Mouse (Mus musculus) gastrocnemius, adult 18-20 months (tissue): Measurements from ENCODE around the gene Pi4kb. TPM values are rescaled to one million over a fixed set of nuclear protein-coding genes. Genes with fewer than 3 reads are reported as not detected.
"Not testable (repeated sequence)": the region's sequence is repeated elsewhere in the genome, so short reads cannot be mapped to it uniquely, and the experiment has no call there.

Experiments
- DNase-seq: peaks from one replicate; pipeline ENCODE4 v3.0.0; 2021; ENCODE audit warnings: low spot score
- total RNA-seq, 2 experiments: library from RNA; stranded (reverse); gene quantifications; 2 replicates each; pipeline ENCODE4 v1.2.3; 2021

Pi4kb gene
- total RNA-seq, 2 experiments from 2014 or later = 16.8 to 19.0 TPM

DNA sequence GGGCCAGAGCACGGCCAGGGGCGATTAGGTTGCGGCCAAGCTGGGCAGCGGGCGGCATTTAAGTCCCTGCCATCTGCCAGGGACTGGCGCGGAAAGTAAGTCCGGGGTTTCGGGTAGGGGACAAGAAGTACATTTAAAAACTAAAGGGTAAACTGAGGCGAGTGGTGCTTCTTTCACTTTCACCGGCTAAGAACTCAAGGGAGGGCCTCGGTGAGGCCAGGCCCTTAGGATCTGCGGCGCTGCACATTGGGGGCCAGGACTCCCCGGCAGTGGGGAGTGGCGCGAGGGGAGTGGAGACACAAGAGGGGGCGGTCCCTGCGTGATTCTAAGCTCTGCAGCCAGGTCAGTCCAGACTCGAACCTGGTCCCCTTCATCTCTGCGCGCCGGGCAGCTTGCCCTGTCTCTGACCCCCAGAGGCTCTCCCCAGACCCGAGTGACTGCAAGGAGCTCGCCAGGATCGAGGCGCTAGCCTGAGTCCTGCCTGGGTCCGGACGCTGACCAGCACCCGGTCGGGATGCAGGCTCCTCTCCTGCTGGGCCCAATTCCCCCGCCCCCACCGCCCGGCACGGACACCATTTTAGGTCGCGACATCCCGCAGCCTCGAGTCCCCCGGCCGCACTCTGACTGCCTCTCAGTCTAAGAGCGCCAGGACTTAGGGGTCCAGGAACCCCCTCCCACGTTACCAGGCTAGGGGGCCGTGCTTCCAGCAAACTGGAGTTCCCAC lies 40.1 kb downstream of the Pi4kb start:
- peak; percentile 54 for DNase-seq

DNA sequence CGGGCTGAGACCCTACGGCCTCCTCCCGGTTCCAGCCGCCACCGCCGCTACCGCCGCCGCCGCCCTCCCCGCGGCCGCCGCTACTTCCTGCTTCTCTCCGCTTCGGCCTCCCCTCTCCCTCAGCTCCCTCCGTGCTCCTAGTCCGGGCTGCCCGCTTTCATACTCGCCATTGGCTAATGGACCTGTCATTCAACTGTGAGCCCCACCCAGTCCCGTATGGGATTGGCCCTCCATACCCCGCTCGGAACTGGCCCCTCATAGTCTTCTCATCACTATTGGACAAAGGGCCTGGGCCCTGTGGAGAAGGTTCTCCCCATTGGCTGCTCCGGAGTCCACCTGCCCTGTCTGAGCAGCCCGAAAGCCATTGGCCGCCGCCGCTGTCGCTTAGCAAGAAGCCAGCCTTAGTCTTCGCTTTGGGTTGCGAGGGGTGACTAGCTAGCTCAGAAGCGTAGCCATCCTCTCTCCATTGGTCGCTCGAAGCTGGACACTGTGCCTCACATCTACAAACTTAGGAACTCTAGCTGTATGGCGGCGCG lies 40.9 kb downstream of the Pi4kb start, which contains the start of gene Zfp687:
Gene Zfp687 (minus strand): TSS at position 112 of the 536 bp plus-strand sequence.
- DNase-seq = peak; percentile 100

DNA sequence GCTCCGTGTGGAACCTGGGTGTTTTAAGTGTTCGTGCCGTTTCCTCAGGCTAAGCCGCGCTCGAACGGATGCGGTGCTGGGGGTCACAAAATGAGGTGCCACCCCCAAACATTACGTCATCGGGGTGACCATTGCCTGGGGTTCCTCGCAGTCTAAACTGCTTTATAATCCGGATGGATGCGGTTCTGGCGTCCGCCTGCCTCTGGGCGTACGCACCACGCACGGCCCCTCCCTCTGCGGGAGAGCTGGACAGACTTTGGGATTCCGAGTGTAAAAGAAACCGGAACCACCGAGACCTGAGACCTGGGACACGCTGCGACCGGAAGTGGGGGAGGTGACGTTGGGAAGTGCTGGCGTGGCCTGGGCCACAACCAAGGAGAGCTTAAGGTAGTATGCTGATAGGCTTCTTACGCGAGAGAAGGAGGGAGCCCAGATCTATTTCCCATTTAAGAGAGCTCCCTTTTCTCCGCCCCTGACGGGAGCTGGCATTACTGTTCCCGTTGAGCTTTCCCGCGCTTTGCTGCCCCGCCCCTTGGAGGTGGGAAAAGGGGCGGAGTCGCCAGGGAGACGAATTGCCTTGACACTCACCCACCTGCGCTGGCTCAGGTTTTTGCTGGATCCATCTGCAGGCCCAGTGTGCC lies 41.5 kb downstream of the Pi4kb start:
- DNase-seq = peak; percentile 94

DNA sequence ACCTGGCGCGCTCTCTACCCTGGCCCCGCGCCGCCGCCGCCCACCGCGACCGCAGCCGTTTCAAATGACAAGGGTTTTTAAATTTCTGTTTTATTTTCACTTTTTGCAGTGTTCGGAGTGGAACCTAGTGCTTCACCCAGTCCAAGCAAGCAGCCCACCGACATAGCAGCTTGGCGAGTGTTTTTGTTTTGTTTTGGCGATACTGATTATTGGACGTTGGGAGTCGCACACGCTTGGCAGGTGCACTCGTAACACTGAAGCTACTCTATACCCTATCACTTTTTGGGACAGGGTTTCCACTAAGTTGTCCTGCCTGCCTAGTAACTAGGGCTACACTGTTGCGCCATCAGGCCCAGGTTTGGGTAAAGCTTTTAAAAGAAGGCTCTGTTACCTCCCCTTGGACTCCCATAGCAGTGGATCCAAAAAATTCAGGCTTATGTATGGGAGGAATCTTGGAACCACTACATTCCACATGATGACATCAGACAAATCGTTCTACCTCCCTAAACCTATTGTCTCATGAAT lies 42.1 kb downstream of the Pi4kb start:
- DNase-seq = no peak

DNA sequence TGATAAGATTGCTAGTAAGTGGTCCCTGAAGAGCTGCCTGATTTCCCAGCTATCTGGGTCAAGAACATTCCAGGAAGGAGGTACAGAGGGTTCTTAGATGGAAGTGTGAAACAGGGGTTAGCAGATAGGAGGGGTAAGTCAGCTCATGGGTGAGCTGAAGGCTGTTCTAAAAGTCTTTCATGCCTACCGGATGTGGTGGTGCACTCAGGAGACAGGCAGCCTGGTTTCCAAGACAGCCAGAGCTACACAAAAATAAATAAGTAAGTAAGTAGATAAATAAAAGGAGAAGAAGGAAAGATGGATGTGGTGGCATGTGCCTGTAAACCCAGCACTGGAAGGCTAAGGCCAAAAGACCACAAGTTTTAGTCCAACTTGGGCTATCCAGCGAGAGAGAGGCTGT lies 44.2 kb downstream of the Pi4kb start:
- no peak for DNase-seq

DNA sequence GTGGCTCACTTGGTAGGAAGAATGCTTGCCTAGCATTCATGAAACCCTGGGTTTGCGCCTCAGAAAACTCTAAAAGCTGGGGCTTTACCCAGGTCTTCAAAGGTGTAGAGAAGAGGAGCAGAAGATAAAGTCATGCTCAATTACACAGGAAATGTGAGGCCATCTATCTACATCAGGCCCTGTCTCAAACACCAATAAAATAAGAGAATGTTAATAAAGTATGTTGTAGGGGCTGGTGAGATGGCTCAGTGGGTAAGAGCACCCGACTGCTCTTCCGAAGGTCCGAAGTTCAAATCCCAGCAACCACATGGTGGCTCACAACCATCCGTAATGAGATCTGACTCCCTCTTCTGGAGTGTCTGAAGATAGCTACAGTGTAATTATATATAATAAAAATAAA lies 46.4 kb downstream of the Pi4kb start:
- DNase-seq = not testable (repeated sequence)

DNA sequence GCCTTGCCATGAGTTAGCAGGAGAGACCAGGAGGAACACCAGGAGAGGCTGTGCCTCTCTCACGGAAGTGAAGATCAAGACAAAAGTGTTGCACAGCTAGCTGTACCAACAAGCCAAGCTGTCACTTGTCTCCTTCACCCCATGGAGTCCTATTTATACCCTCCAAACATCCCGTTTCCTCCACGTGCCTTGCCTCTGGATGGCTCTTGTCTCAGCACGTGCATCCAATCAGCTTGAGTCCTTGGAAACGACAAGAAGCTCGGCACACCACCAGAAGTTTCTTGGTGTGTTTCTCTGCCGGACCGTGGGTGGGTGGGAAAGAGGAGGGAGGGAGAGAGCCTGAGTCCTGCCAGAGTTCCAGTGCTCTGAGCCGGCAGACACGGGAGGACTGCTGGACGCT lies 50.0 kb downstream of the Pi4kb start:
- peak; percentile 39 for DNase-seq

DNA sequence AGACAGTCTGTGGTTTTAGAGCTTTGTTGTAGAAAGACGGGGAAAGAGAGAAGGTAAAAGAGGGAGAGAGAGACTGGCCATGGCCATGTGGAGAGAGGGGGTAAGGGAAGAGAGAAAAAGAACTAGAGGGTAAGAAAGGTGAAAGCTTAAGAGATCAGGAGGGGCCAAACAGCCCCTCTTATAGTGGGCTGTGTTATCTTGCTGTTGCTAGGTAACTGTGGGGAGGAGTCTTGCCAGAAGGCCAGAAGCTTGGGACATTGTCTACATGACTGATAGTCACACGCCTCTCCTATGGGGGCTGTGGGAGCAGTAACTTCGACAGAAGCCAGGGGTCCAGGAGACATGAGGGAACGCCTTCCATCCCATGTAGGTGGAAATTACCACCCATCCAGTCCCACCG lies 50.7 kb downstream of the Pi4kb start:
- no peak for DNase-seq

DNA sequence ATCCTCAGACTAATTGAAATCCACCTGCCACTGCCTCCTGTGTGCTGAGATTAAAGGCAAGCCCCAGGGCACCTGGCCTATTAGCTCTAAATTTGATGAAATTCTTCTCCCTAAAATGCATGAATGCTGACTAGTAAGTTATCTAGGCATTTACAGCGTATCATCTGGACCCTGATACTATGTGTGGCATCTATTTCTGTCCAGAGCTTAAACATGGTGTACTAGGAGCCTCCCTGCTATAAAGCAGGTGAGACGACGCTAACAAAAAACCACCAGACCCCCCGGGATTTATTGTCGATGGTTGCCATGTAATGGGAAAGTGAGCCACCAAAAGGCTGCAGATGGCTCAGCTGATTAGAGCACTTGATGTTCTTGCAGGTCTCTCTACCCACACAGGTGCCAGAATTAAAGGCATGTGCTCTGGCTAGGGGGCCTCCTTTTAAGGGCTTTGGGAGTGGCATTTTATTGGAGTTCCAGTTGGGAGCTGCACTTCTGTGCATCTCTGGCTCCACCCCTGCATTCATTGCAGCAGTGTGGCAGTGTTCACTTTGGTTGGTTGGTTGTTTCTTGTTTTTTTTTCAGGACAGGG lies 52.6 kb downstream of the Pi4kb start:
- no peak for DNase-seq

DNA sequence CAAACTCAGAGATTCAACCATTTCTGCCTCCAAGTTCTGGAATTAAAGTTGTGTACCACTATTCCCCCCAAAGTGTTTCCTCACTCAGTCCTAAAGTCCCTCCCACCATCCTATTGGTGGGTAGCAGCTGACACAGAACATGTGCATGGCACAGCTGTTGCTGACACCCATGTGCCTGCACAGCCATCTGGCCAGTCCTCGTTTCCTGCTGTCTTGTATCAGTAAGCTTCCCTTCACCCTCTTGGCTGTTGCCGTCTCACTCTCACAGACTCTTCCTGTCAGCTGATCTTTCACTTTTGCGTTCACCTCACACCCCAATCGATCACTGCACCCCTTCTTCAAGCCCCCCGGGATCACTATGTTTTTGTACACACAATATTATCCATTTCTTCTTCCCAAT lies 53.2 kb downstream of the Pi4kb start:
- DNase-seq = no peak

DNA sequence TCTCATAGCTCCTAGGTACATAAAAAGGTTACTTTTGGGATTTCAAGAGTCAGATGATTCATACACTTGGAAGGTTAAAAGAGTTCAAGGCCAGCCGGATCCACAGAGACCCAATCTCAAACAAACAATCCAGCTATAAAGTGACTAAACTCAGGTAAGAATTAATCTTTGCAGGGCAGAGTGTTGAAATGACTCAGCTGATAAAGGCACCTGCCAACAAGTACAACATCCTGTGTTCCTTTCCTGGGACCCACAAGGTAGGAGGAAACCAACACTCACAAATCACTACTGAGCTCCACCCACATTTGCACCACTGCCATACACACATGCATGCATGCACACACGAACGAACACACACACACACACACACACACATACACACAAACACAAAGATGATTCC lies 54.1 kb downstream of the Pi4kb start:
- DNase-seq = no peak

DNA sequence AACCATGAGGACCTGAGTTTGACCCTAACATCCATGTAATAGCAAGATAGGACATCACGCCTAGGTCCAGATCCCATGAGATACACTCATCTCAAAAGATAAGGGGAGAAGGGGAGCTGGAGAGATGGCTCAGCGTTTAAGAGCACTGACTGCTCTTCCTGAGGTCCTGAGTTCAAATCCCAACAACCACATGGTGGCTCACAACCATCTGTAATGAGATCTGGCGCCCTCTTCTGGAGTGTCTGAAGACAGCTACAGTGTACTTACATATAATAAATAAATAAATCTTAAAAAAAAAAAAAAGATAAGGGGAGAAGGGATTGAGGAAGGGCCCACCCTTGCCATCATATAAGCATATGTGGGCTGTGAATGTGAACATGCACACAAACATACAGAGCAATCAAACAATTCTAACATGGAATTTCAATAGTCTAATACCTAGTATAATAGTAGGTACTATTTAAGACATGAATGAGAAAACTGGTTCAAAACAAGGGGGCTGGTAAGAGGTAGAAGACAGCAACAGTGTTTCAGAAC lies 54.8 kb downstream of the Pi4kb start:
- not testable (repeated sequence) for DNase-seq

DNA sequence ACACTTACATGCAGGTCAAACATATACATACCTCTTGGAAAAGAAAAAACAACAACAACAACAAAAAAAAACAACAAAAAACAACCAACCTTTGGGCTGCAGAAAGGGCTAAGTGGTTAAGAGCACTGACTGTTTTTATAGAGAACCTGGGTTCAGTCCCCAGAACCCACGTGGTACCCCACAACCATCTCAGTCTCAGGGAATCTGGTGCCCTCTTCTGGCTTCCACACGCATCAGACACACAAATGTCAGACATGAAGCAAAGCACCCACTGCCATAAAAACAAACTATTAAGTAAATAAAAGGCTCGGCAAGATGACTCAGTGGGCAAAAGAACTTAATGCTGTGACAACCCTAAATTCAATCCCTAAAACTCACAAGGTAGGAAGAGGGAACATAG lies 55.4 kb downstream of the Pi4kb start:
- no peak for DNase-seq

DNA sequence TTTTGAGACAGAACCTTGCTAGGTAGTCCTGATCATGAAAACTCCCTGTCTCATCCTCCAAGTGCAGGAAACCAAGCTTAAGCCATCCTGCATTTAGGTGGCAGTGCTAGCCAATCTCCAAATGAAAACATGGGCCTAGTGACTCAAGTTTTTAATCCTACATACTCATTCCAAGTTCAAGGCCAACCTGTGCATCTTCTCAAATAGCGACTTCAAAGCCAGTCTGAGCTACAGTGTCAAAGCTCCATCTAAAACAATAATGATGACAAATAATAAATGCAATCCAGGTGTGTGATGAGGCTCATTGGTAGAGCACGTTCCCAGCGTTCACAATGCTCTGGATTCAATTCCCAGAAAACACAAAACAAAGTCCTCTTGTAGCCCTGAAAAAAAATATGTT lies 67.1 kb downstream of the Pi4kb start:
- DNase-seq = no peak

DNA sequence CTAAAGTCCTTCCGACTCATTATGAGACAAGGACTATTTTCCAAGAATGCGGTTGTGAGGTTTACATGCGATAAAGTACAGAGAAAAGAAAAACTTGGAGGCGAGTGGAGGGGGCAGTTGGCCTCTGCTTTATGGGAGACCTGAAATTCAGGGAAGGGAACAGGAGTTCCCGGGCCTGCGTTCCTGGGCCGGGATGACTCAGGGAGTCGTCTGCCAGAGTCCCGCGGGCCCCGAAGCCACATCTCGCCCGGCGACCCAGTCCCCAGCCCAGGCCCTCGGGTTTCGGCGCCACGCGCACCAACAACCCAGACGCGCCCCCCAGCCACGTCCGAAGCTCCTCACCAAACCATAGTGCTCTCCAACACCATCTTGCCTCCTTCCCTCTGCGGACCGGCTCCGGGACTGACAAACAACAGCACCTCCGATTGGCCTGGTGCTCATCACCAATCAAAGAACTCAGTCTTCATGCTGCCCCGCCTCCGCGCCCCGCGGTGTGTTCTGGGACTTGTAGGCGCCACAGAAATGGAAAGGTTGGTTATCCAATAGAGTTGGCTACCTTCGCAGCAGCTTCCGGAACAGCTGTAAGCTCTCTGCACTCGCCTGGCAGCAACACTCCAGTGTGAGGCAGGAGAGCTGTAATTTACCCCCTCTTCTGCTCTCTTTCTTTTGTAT lies 67.8 kb downstream of the Pi4kb start, which contains the start of gene Psmd4:
Gene Psmd4 (minus strand): TSS at position 449 of the 672 bp plus-strand sequence.
- DNase-seq = peak; percentile 99

DNA sequence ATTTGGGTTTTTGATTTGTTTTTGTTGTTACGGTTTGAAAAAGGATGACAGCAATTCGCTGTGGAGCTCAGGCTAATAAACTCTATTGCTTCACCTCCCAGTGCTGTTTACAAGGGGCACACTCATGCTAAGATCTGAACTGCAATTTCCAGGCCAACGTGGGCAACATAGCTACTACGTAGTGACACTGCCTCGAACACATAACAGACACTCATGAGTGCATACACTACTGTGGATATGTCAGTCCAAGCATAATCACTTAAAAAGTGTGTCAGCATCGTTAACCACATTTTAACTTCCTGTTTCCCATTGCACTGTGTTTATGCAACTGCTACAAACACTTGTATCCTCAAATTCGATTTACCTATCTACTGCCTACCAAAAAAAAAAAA lies 68.3 kb downstream of the Pi4kb start:
- DNase-seq = no peak

DNA sequence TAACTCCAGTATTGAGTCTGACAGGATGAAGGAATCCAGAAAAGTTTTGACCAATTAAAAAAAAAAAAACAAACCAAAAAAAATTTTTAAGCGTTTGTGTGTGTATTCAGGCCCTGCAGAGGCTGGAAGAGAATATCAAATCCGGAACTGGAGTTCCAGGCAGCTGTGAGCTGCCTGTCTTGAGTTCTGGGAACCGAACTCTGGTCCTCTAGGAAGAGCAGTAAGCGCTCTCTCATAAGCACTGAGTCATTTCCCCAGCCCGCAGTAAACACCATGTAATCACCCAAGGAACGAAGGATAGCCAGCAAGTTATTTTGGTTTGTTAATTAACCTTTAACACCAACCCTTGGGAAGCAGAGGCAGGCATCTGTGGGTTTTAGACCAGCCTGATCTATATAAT lies 68.7 kb downstream of the Pi4kb start:
- no peak for DNase-seq

DNA sequence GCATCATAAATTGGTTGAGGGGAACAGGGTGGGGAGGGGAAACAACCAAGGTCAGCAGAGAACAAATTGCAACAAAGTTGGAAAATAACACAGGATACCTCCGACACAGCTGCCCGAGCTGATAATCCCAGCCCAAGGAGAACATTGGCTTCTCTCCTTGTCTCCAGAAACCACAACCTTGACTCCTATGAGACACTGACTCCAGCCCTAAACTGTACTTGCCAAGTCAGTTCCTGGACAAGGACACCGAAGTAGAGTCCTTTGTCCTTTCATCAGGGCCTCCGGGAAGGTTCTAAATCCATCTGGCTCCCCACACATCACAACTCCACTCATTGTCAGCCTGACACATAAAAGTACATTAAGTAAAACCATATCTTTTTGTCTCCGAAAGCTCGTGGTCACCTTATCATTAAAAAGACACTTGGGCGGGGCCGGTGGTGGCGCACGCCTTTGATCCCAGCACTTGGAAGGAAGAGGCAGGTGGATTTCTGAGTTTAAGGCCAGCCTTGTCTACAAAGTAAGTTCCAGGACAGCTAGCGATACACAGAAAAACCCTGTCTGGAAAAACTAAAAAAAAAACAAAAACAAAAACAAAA lies 72.0 kb downstream of the Pi4kb start:
- no peak for DNase-seq

DNA sequence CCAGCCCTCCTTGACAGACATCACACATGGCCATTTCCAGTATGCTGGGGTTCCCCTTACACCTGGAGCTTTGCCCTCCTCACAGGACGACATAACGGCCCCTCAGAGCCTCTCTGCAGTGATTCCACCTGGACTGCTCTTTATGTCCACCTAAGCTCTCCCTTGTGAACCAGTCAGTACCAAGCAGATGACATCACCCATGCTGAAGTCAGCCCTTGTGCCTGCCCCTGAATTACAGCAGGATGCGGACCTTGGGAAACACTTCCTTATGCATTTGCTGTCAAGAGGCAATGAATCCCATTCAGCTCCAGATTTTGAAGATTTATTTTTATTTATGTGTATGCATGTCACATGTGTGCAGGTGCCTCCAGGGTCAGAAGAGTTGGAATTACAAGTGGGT lies 73.4 kb downstream of the Pi4kb start:
- no peak for DNase-seq

DNA sequence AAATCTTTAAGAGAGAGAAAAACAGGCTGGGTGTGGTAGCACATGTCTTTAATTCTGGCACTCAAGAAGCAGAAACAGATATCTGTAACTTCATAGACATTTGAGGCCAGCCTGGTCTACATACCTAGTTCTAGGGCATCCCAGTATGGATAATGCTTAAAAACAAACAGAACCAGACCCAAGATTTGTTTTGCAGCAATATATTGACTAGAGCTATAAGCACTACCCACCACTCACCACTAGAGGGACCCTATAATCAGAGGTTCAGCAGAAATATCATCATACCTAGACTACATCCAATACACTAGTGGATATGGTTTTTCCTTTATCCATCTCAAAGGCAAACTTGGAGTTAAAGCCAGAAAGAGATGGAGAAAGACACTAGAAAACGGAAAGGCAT lies 78.4 kb downstream of the Pi4kb start:
- DNase-seq = peak; percentile 43

DNA sequence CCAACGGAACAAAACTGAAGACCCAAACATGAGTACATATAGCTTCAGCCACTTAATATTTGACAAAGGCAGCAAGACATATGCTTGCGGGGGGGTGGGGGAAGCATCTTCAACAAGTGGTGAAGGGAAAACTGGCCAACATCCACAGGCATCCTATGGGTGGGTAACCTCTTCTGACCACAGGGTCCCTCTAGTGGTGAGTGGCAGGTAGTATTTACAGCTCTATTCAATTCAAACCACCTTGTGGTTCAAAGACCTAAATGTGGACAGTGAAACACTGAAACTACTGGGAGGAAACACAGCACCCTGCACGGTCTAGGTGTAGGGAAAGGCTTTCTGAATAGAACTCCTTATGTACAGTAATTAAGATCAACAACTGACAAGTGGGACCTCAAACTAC lies 79.2 kb downstream of the Pi4kb start:
- DNase-seq = peak; percentile 20
